Mouse (Mus musculus) embryonic fibroblast, embryonic 13.5 days (primary cell): ENCODE measurements around the gene Gm5108.

Experiments
- CTCF ChIP-seq: IDR thresholded peaks from 2 replicates; pipeline ENCODE4 v1.5.1; 2011; ENCODE audit warnings: mild to moderate bottlenecking, control low read depth, low read length, moderate library complexity, borderline replicate concordance; ENCODE audit not compliant: insufficient read depth
- POLR2A ChIP-seq: IDR thresholded peaks from 2 replicates; pipeline ENCODE4 v1.6.1; 2011; ENCODE audit warnings: low read depth, mild to moderate bottlenecking, control low read depth, low read length, moderate library complexity

- TF ChIP-seq CTCF = no peak
- no peak for TF ChIP-seq POLR2A
Measured at GRCm38 (mm10) chr5:67955486-67955885, 14.0 kb downstream of the Gm5108 start.
